Mouse (Mus musculus): ENCODE results near the gene Usp46.

Gene Usp46

GRCm38 (mm10) chr5:74068714-74069321 is 587 bp upstream of the Usp46 start:
- DNase-seq: peak; percentile 88

DNA sequence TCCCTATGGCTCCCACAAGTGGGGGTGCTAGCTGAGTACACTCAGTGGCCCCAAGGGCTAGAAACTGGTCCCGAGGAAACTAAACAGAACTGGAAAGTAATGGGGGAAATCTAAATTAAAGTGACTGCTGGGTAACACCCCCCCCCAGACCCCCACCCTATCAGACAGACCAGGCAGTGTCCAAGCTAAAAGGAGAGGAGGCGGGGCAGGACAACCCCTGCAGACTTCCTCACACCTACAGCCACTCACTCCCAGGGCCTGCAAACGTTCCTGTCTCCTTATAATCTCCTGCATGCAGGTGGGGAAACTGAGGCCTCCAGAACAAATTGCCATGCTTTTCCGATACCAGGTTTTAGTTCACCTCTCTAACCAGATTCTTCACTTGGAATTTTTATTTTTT is 885 bp downstream of the Usp46 start:
- peak; percentile 28 for DNase-seq

DNA sequence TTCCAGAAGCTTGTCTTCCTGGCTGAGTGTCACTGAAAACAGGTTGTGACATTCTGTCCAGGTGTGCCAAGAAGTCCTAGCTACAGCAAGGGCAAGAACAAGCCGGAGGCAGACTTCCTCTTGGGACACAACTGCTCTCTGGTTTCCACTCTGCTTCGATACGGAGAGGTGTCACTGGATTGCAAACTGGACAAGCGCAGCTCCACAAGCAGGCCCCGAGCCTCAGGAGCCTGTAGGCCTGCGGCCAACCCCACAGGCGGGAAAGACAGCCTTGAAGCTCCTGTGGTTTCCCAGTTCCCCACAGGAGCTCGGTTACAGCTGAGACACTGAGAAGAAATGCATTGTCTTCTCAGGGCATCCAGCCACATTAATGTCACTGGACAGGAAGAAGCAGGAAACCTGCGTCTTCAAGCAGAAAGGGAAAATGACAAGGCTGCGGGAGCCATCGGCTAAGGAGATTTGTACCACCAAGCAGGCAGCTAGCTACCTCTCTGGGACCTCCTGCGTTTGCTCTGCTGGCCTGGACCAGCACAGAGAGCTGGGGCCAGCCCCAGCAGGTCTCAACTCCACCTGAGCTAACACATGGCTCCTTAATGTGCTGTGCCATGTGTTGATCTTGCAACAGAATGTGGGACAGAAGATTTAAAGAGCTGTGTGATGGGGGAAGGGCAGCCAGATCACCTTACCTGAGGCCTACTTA is 1.7 kb downstream of the Usp46 start:
- DNase-seq: peak; percentile 38

DNA sequence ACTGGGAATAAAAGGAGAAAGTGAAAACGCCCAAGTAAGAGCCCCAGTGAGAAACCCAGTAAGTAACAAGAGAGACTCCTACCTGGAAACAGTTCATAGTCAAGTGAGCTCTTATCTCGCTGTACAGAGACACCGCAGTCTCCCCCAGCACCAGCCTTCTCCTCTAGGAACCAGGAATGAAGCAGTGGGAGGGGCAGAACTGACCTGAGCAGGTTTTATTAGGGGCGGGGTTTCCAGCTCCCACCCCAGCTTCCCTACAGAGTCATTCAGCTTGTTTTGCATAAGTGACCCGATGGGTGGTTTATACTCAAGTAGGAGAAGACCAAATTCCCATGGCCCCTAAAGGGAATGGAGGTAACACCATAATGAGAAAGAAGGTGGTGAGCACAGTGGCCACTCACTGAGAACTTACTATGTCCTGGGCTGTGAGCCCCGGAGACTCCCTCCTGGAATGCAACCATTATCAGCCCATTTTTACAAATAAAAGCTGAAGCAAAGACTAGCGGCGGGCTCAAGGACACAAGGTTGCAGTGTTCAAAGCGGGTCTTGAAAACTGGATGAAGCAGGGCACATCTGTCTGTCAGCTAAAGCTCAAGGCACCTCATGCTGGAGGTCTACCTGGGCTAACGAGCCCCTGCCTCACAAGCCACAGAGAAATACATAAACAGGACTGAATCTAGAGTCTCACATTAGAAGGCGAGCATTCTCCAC is 2.5 kb downstream of the Usp46 start:
- peak; percentile 61 for DNase-seq

DNA sequence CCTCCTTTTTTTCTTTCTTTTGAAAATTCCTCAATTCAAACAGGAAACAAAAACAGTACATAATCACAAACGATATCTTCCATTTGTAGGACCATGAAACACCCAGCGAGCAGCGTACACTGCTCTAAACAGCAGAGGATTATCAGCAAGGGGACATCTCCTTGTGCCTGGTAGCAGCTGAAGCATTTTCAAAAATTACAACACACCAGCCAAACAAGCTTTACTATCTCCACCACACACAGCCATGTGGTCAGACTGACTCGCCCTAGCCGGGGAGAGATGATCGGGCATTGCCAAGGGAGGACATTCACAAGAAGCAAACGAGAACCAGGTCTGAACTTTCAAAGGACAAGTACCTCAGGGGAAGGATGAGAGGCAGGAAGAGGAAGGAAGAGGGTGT is 3.4 kb downstream of the Usp46 start:
- no peak for DNase-seq

GRCm38 (mm10) chr5:74063226-74063747 is 4.9 kb downstream of the Usp46 start:
- DNase-seq: no peak

DNA sequence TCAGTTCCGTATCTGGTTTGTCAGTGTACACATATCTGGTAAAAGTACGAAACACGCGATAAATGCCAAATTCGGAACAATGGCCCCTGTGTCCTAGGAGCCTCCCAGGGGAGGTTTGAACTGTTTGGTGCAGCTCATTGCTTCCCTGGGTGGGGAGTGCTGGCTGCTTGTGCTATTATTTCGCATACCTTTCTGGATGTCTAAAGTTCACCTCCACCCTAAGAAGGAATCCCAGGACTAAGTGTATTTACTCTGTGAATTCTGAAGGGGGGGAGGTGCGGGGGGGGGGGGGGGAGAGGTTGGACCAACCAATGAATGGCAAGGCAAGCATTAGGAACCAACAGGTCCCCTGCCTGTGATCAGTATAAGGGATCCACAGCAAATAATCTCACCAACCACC is 6.0 kb downstream of the Usp46 start:
- no peak for DNase-seq

- peak; percentile 21 for DNase-seq
Observed at GRCm38 (mm10) chr5:74061408-74062047, 6.7 kb downstream of the Usp46 start.

DNA sequence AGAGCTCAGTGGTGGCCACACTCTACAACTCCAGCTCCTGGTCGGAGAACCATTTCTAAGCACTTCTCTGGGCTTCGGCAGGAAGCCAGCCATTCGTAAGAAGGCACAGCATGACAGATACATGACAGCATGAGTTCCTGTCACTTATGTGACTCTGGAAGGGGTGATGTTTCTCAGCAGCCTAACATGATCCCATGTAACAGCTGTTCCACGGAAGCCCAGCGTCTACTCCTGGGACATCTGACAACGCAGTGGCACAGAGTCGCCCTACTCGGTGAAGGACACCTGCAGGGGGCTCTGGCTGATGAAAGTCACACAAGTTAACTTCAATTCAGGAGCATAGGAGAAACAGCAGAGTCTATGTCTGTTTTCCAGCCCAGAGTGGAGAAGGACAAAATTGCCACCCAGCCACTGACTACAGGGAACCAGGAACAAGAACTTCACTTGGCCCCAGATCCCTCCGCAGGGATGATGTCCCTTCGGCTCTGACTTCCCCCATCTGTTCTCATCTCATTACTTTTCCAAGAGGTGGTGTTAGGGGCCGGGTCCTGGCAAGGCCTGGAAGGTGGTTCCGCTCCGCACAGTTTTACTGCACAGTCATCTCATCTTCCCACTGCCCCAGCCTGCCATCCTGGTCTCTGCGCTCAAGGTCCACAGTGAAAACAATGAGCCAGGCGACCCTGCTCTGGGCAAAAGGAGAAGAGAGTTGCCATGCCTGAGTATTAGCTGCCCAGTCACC is 15.9 kb downstream of the Usp46 start:
- DNase-seq: peak; percentile 38

GRCm38 (mm10) chr5:74051394-74052170 is 16.6 kb downstream of the Usp46 start:
- DNase-seq: peak; percentile 78

DNA sequence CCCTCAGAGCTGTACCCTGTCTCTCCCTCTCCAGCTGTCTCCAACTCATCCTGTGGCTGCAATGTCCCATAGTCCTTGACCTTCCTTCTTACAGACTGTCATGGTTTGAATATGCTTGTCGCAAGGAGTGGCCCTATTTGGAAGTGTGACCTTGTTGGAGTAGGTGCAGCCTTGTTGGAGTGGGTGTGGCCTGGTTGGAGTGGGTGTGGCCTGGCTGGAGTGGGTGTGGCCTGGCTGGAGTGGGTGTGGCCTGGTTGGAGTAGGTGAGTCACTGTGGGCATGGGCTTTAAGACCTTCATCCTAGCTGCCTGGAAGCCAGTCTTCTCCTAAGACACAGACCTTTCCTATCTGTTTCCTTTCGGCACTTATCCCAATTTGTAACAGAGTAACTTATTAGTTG is 17.3 kb downstream of the Usp46 start:
- peak; percentile 33 for DNase-seq

DNA sequence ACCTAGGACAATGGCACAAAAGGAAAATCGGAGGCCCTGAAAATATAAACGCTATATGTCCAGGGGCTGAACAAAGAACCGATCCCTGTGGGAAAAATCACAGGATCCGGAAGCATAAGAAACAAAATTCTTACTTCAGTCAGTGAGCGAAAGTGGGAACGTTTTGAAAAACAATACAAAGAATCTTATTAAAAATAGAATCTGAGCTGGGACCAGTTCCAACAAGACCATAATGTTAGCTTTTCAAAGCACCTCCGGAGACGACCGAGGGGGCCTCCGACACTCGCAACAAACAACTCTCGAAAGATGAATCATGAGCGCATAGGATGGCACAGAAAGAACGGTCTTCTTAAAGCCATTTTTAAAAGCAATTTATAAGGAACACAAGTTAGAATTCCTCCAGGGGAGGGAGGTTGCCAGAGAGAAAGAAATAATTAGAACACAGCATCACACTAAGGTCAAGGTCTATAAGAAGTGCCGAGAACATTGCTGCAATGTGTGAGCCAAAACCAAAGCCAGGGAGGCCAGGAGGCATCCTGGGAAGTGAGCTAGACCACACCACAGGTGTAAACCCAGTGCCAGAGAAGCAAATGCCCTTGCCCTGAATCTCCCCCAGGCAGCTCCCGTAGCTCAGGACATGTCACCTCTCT is 19.3 kb downstream of the Usp46 start:
- DNase-seq: peak; percentile 24

- no peak for DNase-seq
Observed at GRCm38 (mm10) chr5:74044591-74044990, 23.6 kb downstream of the Usp46 start.

GRCm38 (mm10) chr5:74042796-74043340 is 25.4 kb downstream of the Usp46 start:
- DNase-seq: peak; percentile 13

GRCm38 (mm10) chr5:74040541-74040940 is 27.7 kb downstream of the Usp46 start:
- DNase-seq: no peak

- no peak for DNase-seq
Observed at GRCm38 (mm10) chr5:74035454-74035853, 32.8 kb downstream of the Usp46 start.

GRCm38 (mm10) chr5:74034177-74034576 is 34.1 kb downstream of the Usp46 start:
- DNase-seq: peak; percentile 15

GRCm38 (mm10) chr5:74029787-74030186 is 38.4 kb downstream of the Usp46 start:
- no peak for DNase-seq

GRCm38 (mm10) chr5:74028691-74029479 is 39.3 kb downstream of the Usp46 start:
- no peak for DNase-seq

DNA sequence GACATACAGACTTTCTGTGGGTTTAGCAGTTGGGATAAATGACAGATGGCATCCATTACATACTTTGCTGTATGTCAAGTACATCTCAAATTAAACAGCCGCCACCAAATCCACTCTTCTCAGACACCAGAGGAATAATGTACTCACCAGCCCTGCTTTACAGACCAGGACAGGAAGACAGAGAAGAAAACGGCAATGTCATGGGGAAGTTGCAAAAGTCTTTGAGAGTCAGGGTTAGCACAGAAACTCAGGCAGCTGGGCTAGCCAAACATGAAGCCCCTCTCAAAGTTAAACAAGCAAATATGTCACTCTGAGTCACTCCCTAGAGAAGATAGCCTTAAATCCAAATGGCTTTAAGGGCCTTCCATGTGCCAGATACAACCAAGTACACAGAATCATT is 40.0 kb downstream of the Usp46 start:
- DNase-seq: no peak
